Mouse (Mus musculus) testis, adult 2 months (tissue): ENCODE results near the gene Alg9.

ENCODE experiments used
- CTCF ChIP-seq: fragments of 200-500 bp; IDR thresholded peaks from 2 replicates; pipeline ENCODE4 v1.5.1; 2012; ENCODE audit warnings: low read depth, mild to moderate bottlenecking, inconsistent platforms, low read length, moderate library complexity; ENCODE audit not compliant: control insufficient read depth, insufficient read depth, insufficient replicate concordance
- POLR2A ChIP-seq: fragments of 200-500 bp; IDR thresholded peaks from 2 replicates; pipeline ENCODE4 v1.6.1; 2012; ENCODE audit warnings: low read depth, mild to moderate bottlenecking, inconsistent platforms, low read length, moderate library complexity; ENCODE audit not compliant: control insufficient read depth

GRCm38 (mm10) chr9:50745806-50746205, 29.0 kb upstream of the Alg9 start:
- no peak for TF ChIP-seq POLR2A
- TF ChIP-seq CTCF = no peak
